Mouse (Mus musculus): ENCODE results near the gene Fam209. TPM values are rescaled to one million over a fixed set of nuclear protein-coding genes. Genes with fewer than 3 reads are reported as not detected.

Fam209 gene
- total RNA-seq, 2 experiments from 2014 or later, result 3.9 TPM; not detected in 1

Other genes starting within 250 kb of the Fam209 start
- gene Mc3r, start 224.0 kb upstream of the Fam209 start, total RNA-seq (2015; ENCODE audit: low replicate concordance), result not detected in 2 replicates
- not detected in 2 replicates for gene Mc3r, start 224.0 kb upstream of the Fam209 start, total RNA-seq (2017; ENCODE audit: low replicate concordance)
- gene Fam210b, start 127.0 kb upstream of the Fam209 start, total RNA-seq (2015; ENCODE audit: low replicate concordance), result 93.3 and 105 TPM in 2 replicates
- 66.6 and 77.2 TPM in 2 replicates for gene Fam210b, start 127.0 kb upstream of the Fam209 start, total RNA-seq (2017; ENCODE audit: low replicate concordance)
- 198 and 222 TPM in 2 replicates for gene Aurka, start 102.0 kb upstream of the Fam209 start, total RNA-seq (2015; ENCODE audit: low replicate concordance)
- 219 and 316 TPM in 2 replicates for gene Aurka, start 102.0 kb upstream of the Fam209 start, total RNA-seq (2017; ENCODE audit: low replicate concordance)
- 14.1 and 21.4 TPM in 2 replicates for gene Cstf1, start 101.8 kb upstream of the Fam209 start, total RNA-seq (2015; ENCODE audit: low replicate concordance)
- gene Cstf1, start 101.8 kb upstream of the Fam209 start, total RNA-seq (2017; ENCODE audit: low replicate concordance), result 17.1 and 42.2 TPM in 2 replicates
- not detected in 2 replicates for gene Cass4, start 78.7 kb upstream of the Fam209 start, total RNA-seq (2015; ENCODE audit: low replicate concordance)
- 0.77 TPM in 1 of 2 replicates, not detected in the other for gene Cass4, start 78.7 kb upstream of the Fam209 start, total RNA-seq (2017; ENCODE audit: low replicate concordance)
- gene Rtf2, start 32.0 kb upstream of the Fam209 start, total RNA-seq (2015; ENCODE audit: low replicate concordance), result 22.7 and 24.7 TPM in 2 replicates
- gene Rtf2, start 32.0 kb upstream of the Fam209 start, total RNA-seq (2017; ENCODE audit: low replicate concordance), result 47.1 and 74.4 TPM in 2 replicates
- not detected in 2 replicates for gene Gcnt7, start 13.9 kb upstream of the Fam209 start, total RNA-seq (2015; ENCODE audit: low replicate concordance)
- gene Gcnt7, start 13.9 kb upstream of the Fam209 start, total RNA-seq (2017; ENCODE audit: low replicate concordance), result not detected in 2 replicates
- gene Tfap2c, start 77.1 kb downstream of the Fam209 start, total RNA-seq (2015; ENCODE audit: low replicate concordance), result not detected in 2 replicates
- not detected in 2 replicates for gene Tfap2c, start 77.1 kb downstream of the Fam209 start, total RNA-seq (2017; ENCODE audit: low replicate concordance)

Data from erythroid progenitor cell, adult 5-6 weeks (primary cell).